Mouse (Mus musculus): ENCODE data around the gene Tex19.2. TPM values are rescaled to one million over a fixed set of nuclear protein-coding genes. Genes with fewer than 3 reads are reported as not detected.
A peak's percentile ranks its signal among the peaks of the same experiment; 100 is the strongest.

The Tex19.2 gene
- not detected for total RNA-seq (2021)
- long read RNA-seq, experiment 1: 0 reads
- long read RNA-seq, experiment 2: 0 reads

DNA sequence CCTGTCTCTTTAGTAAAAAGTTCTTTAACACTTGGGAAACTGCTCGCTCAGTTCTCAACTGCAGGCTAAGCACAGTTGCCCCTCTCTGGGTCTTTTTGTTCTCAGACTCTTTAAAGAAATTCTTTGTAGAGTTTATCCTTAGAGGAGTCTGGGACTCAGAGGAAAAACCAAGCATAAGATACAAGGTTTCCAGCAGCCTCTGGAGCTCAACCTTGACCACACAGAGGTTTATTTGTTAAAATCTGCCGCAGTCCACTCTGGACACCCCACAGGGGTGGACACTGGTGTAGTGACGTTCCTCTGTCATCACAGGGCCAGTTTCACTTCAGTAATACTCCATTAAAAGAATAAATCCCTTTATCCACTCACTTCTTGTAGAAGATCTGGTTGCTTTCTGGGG lies at the start of gene Tex19.2:
Gene Tex19.2 (minus strand): TSS at position 101 of the 400 bp plus-strand sequence.
- DNase-seq: no peak

- DNase-seq: no peak
Measured at GRCm38 (mm10) chr11:121163751-121164150, 45.3 kb upstream of the Tex19.2 start.

DNA sequence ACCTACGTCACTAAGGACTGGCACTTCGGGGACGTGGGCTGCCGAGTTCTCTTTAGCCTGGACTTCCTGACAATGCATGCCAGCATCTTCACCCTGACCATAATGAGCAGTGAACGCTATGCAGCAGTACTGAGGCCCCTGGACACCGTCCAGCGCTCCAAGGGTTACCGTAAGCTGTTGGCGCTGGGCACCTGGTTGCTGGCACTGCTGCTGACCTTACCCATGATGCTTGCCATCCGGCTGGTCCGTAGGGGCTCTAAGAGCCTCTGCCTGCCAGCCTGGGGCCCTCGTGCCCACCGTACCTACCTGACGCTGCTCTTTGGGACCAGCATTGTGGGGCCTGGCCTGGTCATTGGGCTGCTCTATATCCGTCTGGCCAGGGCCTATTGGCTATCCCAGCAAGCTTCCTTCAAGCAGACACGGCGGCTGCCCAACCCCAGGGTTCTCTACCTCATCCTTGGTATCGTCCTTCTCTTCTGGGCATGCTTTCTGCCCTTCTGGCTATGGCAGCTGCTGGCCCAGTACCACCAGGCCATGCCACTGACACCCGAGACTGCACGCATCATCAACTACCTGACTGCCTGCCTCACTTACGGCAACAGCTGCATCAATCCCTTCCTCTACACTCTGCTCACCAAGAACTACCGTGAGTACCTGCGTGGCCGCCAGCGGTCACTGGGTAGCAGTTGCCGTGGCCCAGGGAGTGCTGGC lies 42.3 kb upstream of the Tex19.2 start:
- peak; percentile 82 for DNase-seq

GRCm38 (mm10) chr11:121159971-121160370 lies 41.5 kb upstream of the Tex19.2 start, which contains the start of gene Uts2r:
Gene Uts2r (plus strand): TSS chr11:121160271.
- DNase-seq: no peak

- peak; percentile 75 for DNase-seq
Measured at GRCm38 (mm10) chr11:121156411-121156891, 38.0 kb upstream of the Tex19.2 start.

GRCm38 (mm10) chr11:121154203-121154602 lies 35.7 kb upstream of the Tex19.2 start:
- no peak for DNase-seq

DNA sequence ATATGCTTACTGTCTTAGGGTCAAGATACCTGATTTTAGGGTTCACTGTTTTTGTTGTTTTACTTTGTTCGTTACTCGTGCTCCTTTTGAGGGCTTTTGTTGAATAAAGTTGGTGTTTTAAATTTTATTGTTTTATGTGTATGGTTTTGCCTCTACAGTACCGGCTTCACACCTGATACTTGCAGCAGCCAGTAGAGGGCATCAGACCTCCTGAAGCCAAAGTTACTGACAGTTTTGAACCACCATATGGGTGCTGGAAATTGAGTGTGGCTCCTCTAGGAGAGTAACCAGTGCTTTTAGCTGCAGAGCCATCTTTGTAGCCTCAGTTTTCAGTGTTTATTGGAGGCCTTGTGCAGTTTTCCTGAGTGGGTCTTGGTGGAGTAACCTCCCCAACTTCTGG lies 29.7 kb upstream of the Tex19.2 start:
- no peak for DNase-seq

- no peak for DNase-seq
Measured at GRCm38 (mm10) chr11:121145865-121146264, 27.4 kb upstream of the Tex19.2 start, which contains the start of gene Tex19.1. Gene Tex19.1 (plus strand): TSS chr11:121146143.

- DNase-seq: no peak
Measured at GRCm38 (mm10) chr11:121143325-121144015, 25.0 kb upstream of the Tex19.2 start.

DNA sequence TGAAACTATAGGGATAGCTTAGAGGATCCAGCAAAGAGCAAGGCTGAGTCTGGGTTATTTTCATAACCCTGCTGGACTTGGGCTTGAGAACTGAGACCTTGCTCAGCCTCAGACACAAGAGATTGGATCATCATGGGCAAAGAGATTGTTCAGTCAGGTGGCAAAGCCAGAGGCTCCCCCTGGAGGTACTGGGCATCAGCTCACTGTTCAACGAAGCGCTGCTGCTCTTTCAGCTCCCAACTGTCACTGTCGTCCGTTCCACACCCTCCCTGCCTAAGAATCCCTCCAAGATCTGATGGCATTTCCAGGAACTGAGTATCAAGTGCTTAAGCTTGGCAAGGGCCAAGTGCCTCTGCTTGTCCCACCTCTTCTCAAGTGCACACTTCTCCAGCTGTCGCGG lies 20.3 kb upstream of the Tex19.2 start:
- DNase-seq: peak; percentile 27

GRCm38 (mm10) chr11:121137682-121138081 lies 19.2 kb upstream of the Tex19.2 start:
- no peak for DNase-seq

- no peak for DNase-seq
Measured at GRCm38 (mm10) chr11:121134600-121134999, 16.1 kb upstream of the Tex19.2 start.

GRCm38 (mm10) chr11:121129616-121130015 lies 11.1 kb upstream of the Tex19.2 start:
- no peak for DNase-seq

DNA sequence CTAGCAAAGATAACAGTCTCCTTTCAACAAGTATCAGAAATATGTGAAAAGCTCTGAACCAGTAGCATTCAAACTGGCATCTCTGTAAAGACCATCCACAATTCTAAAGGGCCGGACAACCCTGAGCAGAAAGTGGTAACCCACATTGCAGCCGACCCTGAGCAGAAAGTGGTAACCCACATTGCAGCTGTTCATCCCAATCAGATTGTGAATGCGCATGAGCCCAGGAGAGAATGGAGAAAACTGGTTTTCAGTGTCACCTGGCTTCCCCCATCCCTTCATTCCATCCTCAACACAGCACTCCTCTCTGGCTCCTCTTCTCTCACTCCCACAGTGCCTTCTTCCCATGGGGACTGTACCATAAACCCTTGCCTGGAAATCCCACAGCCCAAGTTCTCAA lies 9.0 kb upstream of the Tex19.2 start:
- DNase-seq: no peak

DNA sequence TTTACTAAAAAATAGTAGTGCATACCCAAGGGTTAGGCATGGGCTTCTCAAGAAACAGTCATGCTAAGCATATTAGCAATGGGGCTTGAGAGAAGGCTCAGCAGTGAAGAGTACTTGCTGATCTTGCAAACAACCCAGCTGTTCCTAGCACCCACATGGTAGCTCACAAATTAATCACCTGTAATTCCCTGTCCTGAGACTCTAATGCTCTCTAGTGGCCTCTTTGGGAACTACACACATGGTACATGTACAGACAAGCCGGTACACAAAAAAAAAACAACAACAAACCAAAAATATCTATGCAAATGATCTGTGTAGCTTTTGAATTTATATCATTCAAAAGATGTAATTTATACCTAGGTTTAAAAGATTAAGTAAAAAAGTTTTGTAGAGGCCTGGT lies 7.9 kb upstream of the Tex19.2 start:
- DNase-seq: no peak

DNA sequence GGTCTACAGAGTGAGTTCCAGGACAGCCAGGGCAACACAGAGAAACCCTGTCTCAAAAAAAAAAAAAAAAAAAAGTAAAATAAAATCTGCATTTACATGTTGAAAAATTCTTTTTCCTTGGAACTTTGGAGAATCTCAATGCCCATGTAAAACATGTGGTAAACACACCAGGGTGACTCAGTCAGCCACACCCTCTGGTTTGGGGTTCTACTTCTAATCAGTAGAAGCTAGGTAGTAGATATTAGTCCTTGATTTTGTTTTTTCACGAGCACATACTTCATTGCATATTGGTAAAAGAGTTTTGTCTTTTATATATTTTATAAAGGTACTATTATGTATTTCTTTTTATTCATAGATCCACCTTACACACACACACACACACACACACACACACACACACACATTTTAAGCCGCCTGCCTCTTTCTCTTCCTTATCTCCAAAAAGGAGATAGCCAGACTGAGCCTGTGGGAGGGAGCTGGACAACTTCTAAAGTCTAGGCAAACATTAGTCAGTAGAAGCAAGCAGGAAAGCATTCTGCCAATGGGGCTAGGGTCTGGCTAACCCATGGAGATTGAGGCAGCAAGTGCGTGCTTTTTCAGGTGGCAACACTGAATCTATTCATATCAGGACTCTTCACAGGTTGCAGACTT lies 7.2 kb upstream of the Tex19.2 start:
- DNase-seq: no peak

- no peak for DNase-seq
Measured at GRCm38 (mm10) chr11:121123438-121123837, 5.0 kb upstream of the Tex19.2 start.

DNA sequence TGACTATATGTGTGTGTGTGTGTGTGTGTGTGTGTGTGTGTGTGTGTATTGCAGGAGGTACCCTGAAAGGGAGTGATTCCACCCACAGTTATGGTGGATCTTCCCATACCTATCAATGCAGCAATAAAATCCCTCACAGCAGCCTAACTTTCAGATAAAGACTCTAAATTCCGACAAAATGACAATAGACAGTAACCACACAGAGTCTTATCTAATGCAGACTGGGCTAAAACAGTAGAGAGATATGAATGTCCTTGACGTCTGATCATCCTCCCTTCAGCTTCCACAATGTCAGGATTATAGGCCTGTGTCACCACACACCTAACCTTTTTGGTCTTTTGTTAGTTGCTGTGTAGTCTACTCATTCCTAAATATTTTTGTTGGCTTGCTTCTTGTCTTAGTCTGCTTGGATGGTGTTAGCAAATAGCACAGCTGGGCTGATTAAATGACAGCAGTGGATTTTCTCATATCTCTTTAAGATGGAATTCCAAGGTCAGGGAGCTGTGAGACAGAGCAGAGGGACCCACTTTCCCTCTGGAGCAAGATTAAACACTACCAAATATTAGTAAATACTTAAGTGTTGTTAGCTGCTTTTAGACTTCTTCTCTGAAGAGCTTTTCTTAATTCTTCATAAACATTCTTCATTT lies 3.7 kb upstream of the Tex19.2 start:
- no peak for DNase-seq

DNA sequence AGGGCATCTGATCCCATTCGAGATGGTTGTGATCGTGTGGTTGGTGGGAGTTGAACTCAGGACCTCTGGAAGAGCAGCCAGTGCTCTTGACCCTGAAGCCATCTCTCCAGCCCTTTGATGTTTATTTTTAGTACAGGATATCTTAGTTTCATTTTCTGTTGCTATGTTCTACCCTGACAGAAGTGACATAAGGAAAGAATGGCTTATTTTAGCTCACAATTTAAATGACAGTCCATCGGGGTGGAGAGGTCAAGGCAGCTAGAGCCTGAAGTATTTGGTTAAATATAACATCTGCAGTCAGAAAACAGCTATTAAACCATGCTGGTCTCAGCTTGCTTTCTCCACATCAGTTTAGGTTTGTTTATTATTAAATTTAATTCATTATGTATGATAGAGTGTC lies 2.7 kb upstream of the Tex19.2 start:
- no peak for DNase-seq

GRCm38 (mm10) chr11:121118106-121118505 lies 371 bp downstream of the Tex19.2 start:
- DNase-seq: no peak

- no peak for DNase-seq
Measured at GRCm38 (mm10) chr11:121112091-121112775, 6.2 kb downstream of the Tex19.2 start.

DNA sequence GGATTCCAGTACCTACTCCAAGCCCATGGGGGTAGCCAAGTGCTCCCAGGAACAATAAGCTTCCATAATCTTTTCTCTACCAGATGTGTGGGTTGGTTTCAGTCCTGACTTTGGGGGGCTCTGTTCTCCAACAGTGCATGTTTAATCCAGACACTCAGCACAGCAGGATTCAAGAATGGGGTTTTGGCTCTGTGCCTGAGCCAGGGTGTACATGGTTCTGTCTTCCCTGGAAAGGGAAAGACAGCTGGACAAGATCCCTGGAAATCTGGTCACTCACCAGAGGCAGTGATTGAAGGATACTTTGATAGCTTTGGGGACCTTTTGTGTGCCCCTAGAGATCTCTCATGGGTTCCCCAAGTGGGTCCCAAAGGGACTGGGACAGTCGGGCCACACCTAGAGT lies 6.9 kb downstream of the Tex19.2 start:
- no peak for DNase-seq
